Mouse (Mus musculus) CH12.LX (cell line): ENCODE data around the gene Gm47289. TPM values are rescaled to one million over a fixed set of nuclear protein-coding genes. Genes with fewer than 3 reads are reported as not detected.

ENCODE experiments used
- DNase-seq: peaks from one replicate; pipeline ENCODE4 v3.0.0-alpha.2; 2013; ENCODE audit errors: extremely low read depth
- H3K27ac ChIP-seq: 2 replicates; pipeline ENCODE4 v1.5.1; 2012; ENCODE audit warnings: low read depth, mild to moderate bottlenecking, control low read depth, moderate library complexity; ENCODE audit not compliant: insufficient read depth
- H3K27me3 ChIP-seq: replicated peaks from 2 replicates; pipeline ENCODE3; 2012; ENCODE audit warnings: inconsistent platforms
- H3K36me3 ChIP-seq, 2 experiments: replicated peaks in 1 of 2; 2 replicates each; pipeline versions ENCODE3 to v1.6.1; 2012; ENCODE audit warnings: inconsistent platforms in 1 of 2, low read length in 1 of 2, mild to moderate bottlenecking in 1 of 2, mixed read lengths in 1 of 2, moderate library complexity in 1 of 2; ENCODE audit not compliant: control insufficient read depth in 1 of 2, insufficient read depth in 1 of 2
- H3K4me1 ChIP-seq, 2 experiments: 2 replicates each; pipeline ENCODE4 v1.6.1; 2012; ENCODE audit warnings: inconsistent platforms in 1 of 2, moderate library complexity in 1 of 2; ENCODE audit not compliant: insufficient read depth in 2 of 2, control insufficient read depth in 1 of 2
- H3K4me2 ChIP-seq: 2 replicates; pipeline ENCODE4 v1.6.1; 2012; ENCODE audit warnings: low read depth, mild to moderate bottlenecking, control low read depth; ENCODE audit not compliant: poor library complexity, insufficient read depth, severe bottlenecking
- H3K4me3 ChIP-seq, 3 experiments: fragments of 150-350 bp in 1 of 3; sonication (generic) in 1 of 3; replicated peaks in 1 of 3; 2 replicates each; pipeline versions ENCODE3 to v1.5.1; 2011 to 2012; ENCODE audit warnings: low read depth in 2 of 3, low read length in 2 of 3, mild to moderate bottlenecking in 2 of 3, moderate library complexity in 2 of 3, control low read depth in 1 of 3, improper control_type of control experiment in 1 of 3, inconsistent platforms in 1 of 3, mixed read lengths in 1 of 3; ENCODE audit not compliant: poor library complexity in 1 of 3
- H3K79me2 ChIP-seq: replicated peaks from 2 replicates; pipeline ENCODE4 v1.6.1; 2012; ENCODE audit warnings: mild to moderate bottlenecking, moderate library complexity; ENCODE audit not compliant: control insufficient read depth, poor library complexity, insufficient read depth, severe bottlenecking; ENCODE audit errors: extremely low read depth
- H3K9ac ChIP-seq: 2 replicates; pipeline ENCODE4 v1.6.1; 2012; ENCODE audit warnings: low read depth, mild to moderate bottlenecking, control low read depth, moderate library complexity; ENCODE audit not compliant: insufficient read depth
- H3K9me3 ChIP-seq: replicated peaks from 2 replicates; pipeline ENCODE3; 2012; ENCODE audit warnings: low read length, inconsistent platforms, mixed read lengths
- BHLHE40 ChIP-seq: IDR thresholded peaks from 2 replicates; pipeline ENCODE4 v1.6.1; 2011; ENCODE audit warnings: mild to moderate bottlenecking, low read depth, low read length, improper control_type of control experiment
- CHD1 ChIP-seq: IDR thresholded peaks from 2 replicates; pipeline ENCODE4 v1.6.1; 2012; ENCODE audit warnings: low read depth, low read length, improper control_type of control experiment, inconsistent platforms
- CHD2 ChIP-seq: IDR thresholded peaks from 2 replicates; pipeline ENCODE4 v1.6.1; 2011; ENCODE audit warnings: low read length, improper control_type of control experiment
- CTCF ChIP-seq, 2 experiments: IDR thresholded peaks in 1 of 2; conservative IDR thresholded peaks in 1 of 2; 2 replicates each; pipeline ENCODE4 v1.5.1; 2011 to 2012; ENCODE audit warnings: low read depth in 2 of 2, low read length in 2 of 2, improper control_type of control experiment in 1 of 2, inconsistent platforms in 1 of 2, mild to moderate bottlenecking in 1 of 2, moderate library complexity in 1 of 2
- ELF1 ChIP-seq: IDR thresholded peaks from 2 replicates; pipeline ENCODE4 v1.6.1; 2014; ENCODE audit warnings: low read depth, mild to moderate bottlenecking, inconsistent platforms, low read length, improper control_type of control experiment
- GABPA ChIP-seq: IDR thresholded peaks from 2 replicates; pipeline ENCODE4 v1.6.1; 2012; ENCODE audit warnings: low read depth, low read length, improper control_type of control experiment, inconsistent platforms; ENCODE audit not compliant: insufficient replicate concordance
- HCFC1 ChIP-seq: IDR thresholded peaks from 2 replicates; pipeline ENCODE4 v1.6.1; 2012; ENCODE audit warnings: low read depth, mild to moderate bottlenecking, inconsistent platforms, low read length, improper control_type of control experiment
- IRF4 ChIP-seq: IDR thresholded peaks from 2 replicates; pipeline ENCODE4 v1.6.1; 2014; ENCODE audit warnings: low read depth, mild to moderate bottlenecking, inconsistent platforms, low read length, improper control_type of control experiment
- JUN ChIP-seq: IDR thresholded peaks from 2 replicates; pipeline ENCODE4 v1.6.1; 2011; ENCODE audit warnings: low read depth, mild to moderate bottlenecking, low read length, improper control_type of control experiment, moderate library complexity; ENCODE audit not compliant: insufficient read depth
- MAFK ChIP-seq: IDR thresholded peaks from 2 replicates; pipeline ENCODE4 v1.6.1; 2011; ENCODE audit warnings: low read length, improper control_type of control experiment; ENCODE audit not compliant: insufficient replicate concordance
- MEF2A ChIP-seq: IDR thresholded peaks from 2 replicates; pipeline ENCODE4 v1.6.1; 2014; ENCODE audit warnings: low read depth, mild to moderate bottlenecking, inconsistent platforms, low read length, improper control_type of control experiment, borderline replicate concordance
- MXI1 ChIP-seq: IDR thresholded peaks from 2 replicates; pipeline ENCODE4 v1.6.1; 2011; ENCODE audit warnings: mild to moderate bottlenecking, low read depth, low read length, improper control_type of control experiment
- MYC ChIP-seq: IDR thresholded peaks from 2 replicates; pipeline ENCODE4 v1.6.1; 2011; ENCODE audit warnings: low read depth, mild to moderate bottlenecking, improper control_type of control experiment, low read length
- NELFE ChIP-seq: IDR thresholded peaks from 2 replicates; pipeline ENCODE4 v1.6.1; 2011; ENCODE audit warnings: low read depth, low read length, improper control_type of control experiment
- PAX5 ChIP-seq: IDR thresholded peaks from 2 replicates; pipeline ENCODE4 v1.6.1; 2012; ENCODE audit warnings: low read length, inconsistent platforms, mixed read lengths
- POLR2A ChIP-seq: IDR thresholded peaks from 2 replicates; pipeline ENCODE4 v1.6.1; 2011; ENCODE audit warnings: low read depth, mild to moderate bottlenecking, improper control_type of control experiment, low read length
- POLR2AphosphoS2 ChIP-seq: IDR thresholded peaks from 2 replicates; pipeline ENCODE4 v1.6.1; 2011; ENCODE audit warnings: low read depth, low read length, improper control_type of control experiment
- RCOR1 ChIP-seq: conservative IDR thresholded peaks from 2 replicates; pipeline ENCODE4 v1.6.1; 2012; ENCODE audit warnings: low read depth, mild to moderate bottlenecking, inconsistent platforms, low read length, improper control_type of control experiment
- SMC3 ChIP-seq: IDR thresholded peaks from 2 replicates; pipeline ENCODE4 v1.6.1; 2011; ENCODE audit warnings: low read depth, low read length, improper control_type of control experiment
- TBP ChIP-seq: conservative IDR thresholded peaks from 2 replicates; pipeline ENCODE4 v1.6.1; 2011; ENCODE audit warnings: low read depth, low read length, improper control_type of control experiment
- USF1 ChIP-seq: IDR thresholded peaks from 2 replicates; pipeline ENCODE4 v1.6.1; 2014; ENCODE audit warnings: low read depth, mild to moderate bottlenecking, inconsistent platforms, low read length, improper control_type of control experiment
- ZNF384 ChIP-seq: IDR thresholded peaks from 2 replicates; pipeline ENCODE4 v1.6.1; 2012; ENCODE audit warnings: low read depth, low read length, improper control_type of control experiment, inconsistent platforms
- dilution Hi-C: fragments of 300-500 bp; cut with MboI; formaldehyde crosslinking; loops from 2 replicates; pipeline ENCODE4 v1.14.3; 2020; ENCODE audit warnings: low sequenced_read_pairs; ENCODE audit not compliant: extremely low pct_unique_long_range_greater_than_20kb, extremely low pct_ligation_motif_present
- in situ Hi-C: fragments of 300-500 bp; cut with MboI; formaldehyde crosslinking; loops from 3 replicates; pipeline ENCODE4 v1.14.3; 2019; ENCODE audit warnings: low sequenced_read_pairs, low pct_ligation_motif_present, low pct_unique_long_range_greater_than_20kb, mixed read lengths
- polyA plus RNA-seq: library from polyadenylated mRNA; unstranded; fragments of >175 nt; gene quantifications from 2 replicates; pipeline ENCODE4 v1.2.1, GENCODE M21; 2012; ENCODE audit warnings: low read depth; ENCODE audit not compliant: insufficient read length
- total RNA-seq, 2 experiments: library from RNA; depleted of rRNA; stranded (reverse); fragments of 300-350 nt in 1 of 2; fragments of >200 nt in 1 of 2; gene quantifications; 2 replicates each; pipeline ENCODE4 v1.2.3; 2012 to 2014

Gm47289 gene
- total and polyA plus RNA-seq, 3 experiments = not detected

DNA sequence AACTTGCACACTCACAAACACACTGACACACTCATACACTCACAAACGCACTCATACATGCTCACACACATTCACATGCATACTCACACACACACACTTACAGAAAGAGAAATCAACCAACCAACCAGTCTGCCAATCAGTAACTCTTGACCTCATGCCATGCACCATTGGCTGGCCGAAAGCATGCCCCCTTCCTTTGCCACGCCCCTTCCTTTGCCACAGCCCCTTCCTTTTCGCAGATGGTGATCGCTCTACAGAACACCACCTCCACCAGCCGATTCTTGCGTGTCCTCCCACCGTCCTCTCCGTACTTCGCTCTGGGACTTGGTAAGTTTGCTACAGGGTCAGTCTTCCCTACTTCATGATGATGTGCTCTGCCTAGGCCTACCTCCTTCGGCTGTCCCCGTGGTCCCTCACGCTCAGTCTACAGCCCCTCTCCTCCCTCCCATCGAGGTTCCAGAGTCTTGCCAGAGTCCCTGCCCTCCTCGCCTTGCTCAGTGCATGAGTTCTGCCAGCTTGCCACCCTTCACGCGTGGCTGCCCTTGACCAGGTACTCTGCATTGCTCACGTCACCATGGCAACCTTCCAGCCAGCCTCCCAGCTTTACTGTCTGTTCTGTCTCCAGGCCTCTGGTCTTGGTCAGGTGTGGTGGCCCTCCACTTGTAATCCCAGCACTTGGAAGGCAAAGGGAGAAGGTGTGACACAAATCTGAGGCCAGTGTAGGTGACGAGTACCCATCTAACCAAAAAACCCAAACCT lies 39.4 kb upstream of the Gm47289 start:
- in situ Hi-C loops = no loop called here
- DNase-seq = peak; percentile 81
- no peaks in the 10 kb centered on the region for H3K9me3 ChIP-seq

DNA sequence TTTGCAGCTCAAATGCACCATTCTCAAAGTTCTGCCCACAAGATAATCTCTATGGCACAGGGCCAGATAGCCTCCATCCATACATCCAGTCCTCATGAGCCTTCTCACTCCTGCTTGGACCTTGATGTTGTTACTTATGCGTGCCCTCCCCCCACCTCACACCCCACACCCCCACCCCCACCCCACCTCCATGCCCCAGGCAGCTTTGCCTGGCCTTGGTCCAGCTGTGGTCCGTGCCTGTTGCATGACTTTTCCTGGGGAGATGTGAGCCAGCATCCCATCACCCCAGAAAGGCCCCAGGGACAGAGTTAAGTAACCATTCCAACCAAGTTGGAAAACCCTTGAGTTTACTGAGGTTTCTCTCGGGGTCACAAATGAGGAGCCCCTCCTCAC lies 38.8 kb upstream of the Gm47289 start:
- Histone ChIP-seq H3K36me3 (peaks cover 14 to 43% of the 10 kb centered on the region in 2 experiments), H3K4me3 (peak overlapping the region; percentile 59 to 78 (median 69)), H3K27ac (no peak overlapping the region), H3K9me3 (no peaks in the 10 kb centered on the region), H3K27me3 (no peaks in the 10 kb centered on the region), H3K4me1 (peaks cover 5 to 25% of the 10 kb centered on the region in 2 experiments; a peak in 3 of 4 replicates), H3K4me2 (peak overlapping the region; percentile 41), H3K79me2 (no peaks in the 10 kb centered on the region), H3K9ac (peak overlapping the region; percentile 42; the same call in 1 of the 2 replicates)
- no peak for DNase-seq
- no peak for TF ChIP-seq GABPA
- dilution Hi-C loops = no loop called here
- in situ Hi-C loops = no loop called here

More for the DNA sequence above, 39.4 kb upstream of the Gm47289 start:
- H3K27me3 ChIP-seq = no peaks in the 10 kb centered on the region
- dilution Hi-C loops = no loop called here
- peak overlapping the region; percentile 44 for H3K4me2 ChIP-seq
- H3K4me1 ChIP-seq = peaks cover 5 to 25% of the 10 kb centered on the region in 2 experiments; a peak in 3 of 4 replicates
- peak overlapping the region; percentile 59 to 78 (median 69) for H3K4me3 ChIP-seq
- TF ChIP-seq CTCF (conservative IDR thresholded peaks at IDR 0.05 in 1 of 2, IDR thresholded peaks at IDR 0.05 in 1 of 2; ENCODE audit: low read depth in 2 of 2, low read length in 2 of 2) = no peak
- no peak for TF ChIP-seq GABPA
- no peak for TF ChIP-seq SMC3
- TF ChIP-seq NELFE = no peak
- TF ChIP-seq POLR2A = peak; percentile 68
- no peak for TF ChIP-seq USF1
- TF ChIP-seq BHLHE40 = no peak
- peak; percentile 50; the same call in 1 of the 2 replicates for TF ChIP-seq TBP
- no peak for TF ChIP-seq MYC
- no peak for TF ChIP-seq JUN
- no peak for TF ChIP-seq MAFK
- TF ChIP-seq CHD2 = no peak
- TF ChIP-seq POLR2AphosphoS2 = no peak
- TF ChIP-seq MEF2A = no peak
- TF ChIP-seq ELF1 = no peak
- TF ChIP-seq RCOR1 = no peak
- no peak for TF ChIP-seq IRF4
- TF ChIP-seq HCFC1 = peak; percentile 32; the same call in 1 of the 2 replicates
- no peak for TF ChIP-seq CHD1
- TF ChIP-seq ZNF384 = no peak
- TF ChIP-seq MXI1 = peak; percentile 20; the same call in 1 of the 2 replicates
- no peak for TF ChIP-seq PAX5
- TF ChIP-seq, all 38 proteins: peak for 4
- peaks cover 13 to 38% of the 10 kb centered on the region in 2 experiments for H3K36me3 ChIP-seq
- no peaks in the 10 kb centered on the region for H3K79me2 ChIP-seq
- peak overlapping the region; percentile 17 for H3K27ac ChIP-seq
- H3K9ac ChIP-seq = peak overlapping the region; percentile 42
